Mouse (Mus musculus) telencephalon, adult 2 months (tissue): ENCODE results near the gene Cyp2a12.
"Not testable (repeated sequence)": the region's sequence is repeated elsewhere in the genome, so short reads cannot be mapped to it uniquely, and the experiment has no call there.

Source experiments
- DNase-seq: peaks from one replicate; pipeline ENCODE4 v3.0.0-alpha.2; 2011; ENCODE audit warnings: low read depth, low spot score

Cyp2a12 gene

GRCm38 (mm10) chr7:27028789-27029188 lies at the start of gene Cyp2a12:
Gene Cyp2a12, plus strand, starts transcription at chr7:27029081.
- DNase-seq: no peak

DNA sequence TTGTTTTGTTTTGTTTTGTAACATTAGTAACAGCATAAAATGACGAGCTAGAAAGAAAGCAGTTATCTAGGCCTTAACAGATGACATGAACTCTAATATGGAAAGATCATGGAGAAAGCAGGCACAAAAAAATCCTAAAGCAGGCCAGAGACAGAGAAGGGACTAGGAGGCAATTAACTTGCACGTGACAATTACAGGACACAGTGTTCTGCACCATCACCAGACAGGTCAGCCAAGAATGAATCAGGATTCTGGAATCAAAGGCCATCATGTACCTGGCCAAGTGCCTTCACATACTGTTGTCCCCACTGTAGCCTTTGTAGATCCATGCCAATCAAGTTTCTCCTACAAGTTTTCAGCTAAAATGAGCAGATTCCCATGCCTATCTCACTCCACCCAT lies 47.4 kb upstream of the Cyp2a12 start:
- DNase-seq: not testable (repeated sequence)

DNA sequence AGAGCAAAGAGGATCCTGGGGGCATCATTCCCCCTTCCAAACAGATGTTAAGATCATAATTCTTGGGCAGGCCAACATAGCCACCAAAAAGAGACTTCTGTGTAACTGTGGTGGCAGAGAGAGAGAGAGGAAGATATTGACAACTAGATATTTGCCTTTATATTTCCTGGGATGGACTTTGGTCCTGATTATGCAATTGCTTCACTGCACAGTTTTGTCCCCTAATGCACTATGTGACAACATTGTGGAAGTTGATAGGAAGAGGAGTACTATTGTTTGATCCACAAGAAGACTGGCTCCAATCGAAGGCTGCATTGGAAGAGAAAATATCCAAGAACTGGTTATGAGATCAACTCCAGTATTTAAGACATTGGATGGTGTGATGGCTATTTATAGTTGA lies 46.9 kb upstream of the Cyp2a12 start:
- not testable (repeated sequence) for DNase-seq

GRCm38 (mm10) chr7:26982551-26982950 lies 46.3 kb upstream of the Cyp2a12 start:
- DNase-seq: no peak

- not testable (repeated sequence) for DNase-seq
Measured at GRCm38 (mm10) chr7:26983151-26983550, 45.7 kb upstream of the Cyp2a12 start.

GRCm38 (mm10) chr7:27026581-27026980 lies 2.3 kb upstream of the Cyp2a12 start:
- not testable (repeated sequence) for DNase-seq

DNA sequence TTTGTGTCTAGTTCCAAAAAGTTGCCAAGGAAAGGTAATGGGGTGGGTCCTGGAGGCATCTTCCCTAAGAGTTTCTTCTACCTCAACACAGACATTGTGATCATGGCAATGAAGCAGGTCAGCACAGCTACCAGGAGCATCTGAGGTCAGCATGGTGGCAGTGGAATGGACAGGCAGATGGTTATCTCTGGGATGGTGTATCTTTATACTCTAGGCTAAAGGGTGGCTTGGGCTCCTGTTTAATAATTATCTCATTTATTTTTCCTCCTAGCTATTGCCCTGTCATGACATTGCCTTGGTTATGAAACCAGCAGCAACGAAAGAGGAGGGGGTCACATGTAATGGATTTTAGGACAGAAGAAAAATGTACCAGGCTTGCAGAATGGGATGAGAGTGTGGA lies 20.0 kb downstream of the Cyp2a12 start:
- DNase-seq: not testable (repeated sequence)

DNA sequence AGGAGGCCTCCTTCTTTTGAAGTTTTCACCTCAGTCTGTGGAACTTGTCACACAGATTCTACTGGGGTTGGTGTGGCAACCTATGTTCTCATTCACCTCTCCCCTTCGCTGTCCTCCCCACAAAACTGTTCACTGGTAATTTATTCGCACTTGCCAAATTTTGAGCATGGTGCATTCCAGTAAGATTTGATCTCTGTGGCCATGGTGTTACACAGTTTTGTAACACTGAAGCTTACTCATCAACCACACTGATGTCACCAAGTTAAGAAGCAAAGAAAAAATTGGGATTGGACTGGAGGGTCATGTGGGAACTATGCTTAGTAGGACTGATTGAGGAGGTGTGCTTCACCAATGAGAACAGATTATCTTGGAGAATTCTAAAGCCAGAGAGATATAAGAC lies 30.5 kb downstream of the Cyp2a12 start:
- DNase-seq: not testable (repeated sequence)

DNA sequence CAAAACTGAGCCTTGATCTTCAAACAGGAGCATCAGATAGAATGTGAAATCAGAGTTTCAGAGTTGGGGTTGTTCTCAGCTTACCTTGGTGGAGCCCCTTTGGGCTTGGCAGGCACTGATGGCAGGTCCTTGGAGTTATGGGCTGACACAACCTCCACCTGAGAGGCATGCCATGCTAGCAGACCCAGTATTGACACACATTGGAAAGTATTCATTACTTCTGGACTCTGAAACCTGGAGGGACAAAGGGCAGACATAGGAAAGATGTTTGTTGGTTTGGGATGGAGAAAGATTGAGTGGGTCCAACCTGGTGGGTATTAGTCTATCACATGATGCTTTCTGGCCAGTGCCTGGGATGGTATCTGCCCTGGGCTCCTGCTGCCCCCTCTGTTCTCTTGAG lies 31.0 kb downstream of the Cyp2a12 start:
- DNase-seq: not testable (repeated sequence)

DNA sequence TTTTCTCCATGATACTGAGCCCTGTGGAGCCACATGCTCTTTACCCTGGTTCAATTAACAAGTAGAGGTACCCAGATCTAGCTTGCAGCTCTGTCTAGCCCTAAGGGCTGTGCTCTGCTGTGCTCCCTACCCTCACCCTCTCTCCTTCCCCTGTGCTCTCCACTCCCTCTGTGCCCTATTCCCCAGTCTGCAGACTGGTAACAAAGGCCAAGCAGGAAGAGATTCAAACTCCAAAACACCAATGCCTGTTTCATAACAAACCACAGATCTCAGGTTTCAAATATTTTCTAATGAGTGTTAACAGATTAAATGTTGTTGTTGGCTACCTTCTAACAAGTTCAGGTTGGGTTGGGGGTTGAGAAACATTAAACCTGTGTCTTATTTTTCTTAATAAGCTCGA lies 49.8 kb downstream of the Cyp2a12 start:
- no peak for DNase-seq

GRCm38 (mm10) chr7:27081625-27082024 lies 52.7 kb downstream of the Cyp2a12 start:
- DNase-seq: no peak
